Mouse (Mus musculus) gastrocnemius, postnatal 25 days (tissue): ENCODE data around the gene Hexb. TPM values are rescaled to one million over a fixed set of nuclear protein-coding genes. Genes with fewer than 3 reads are reported as not detected.

Experiments
- DNase-seq: peaks from one replicate; pipeline ENCODE4 v3.0.0; 2022
- long read RNA-seq, 2 experiments: library from polyadenylated mRNA; stranded (forward); transcript quantifications; one replicate each; pipeline ENCODE4 v2.0.0; 2021
- total RNA-seq, 2 experiments: library from RNA; stranded (reverse); gene quantifications; 1 replicate in 1 of 2; 2 replicates in 1 of 2; pipeline ENCODE4 v1.2.3; 2021

Hexb gene
- 1 to 10 TPM; 8.0 to 8.2 TPM for total RNA-seq
- long read RNA-seq, experiment 1, transcript Hexb-201 (14 exons, 1,905 nt), result major isoform, 8 of 12 reads
- long read RNA-seq, experiment 1, partial matches to known transcripts, result 0 of 12 reads
- long read RNA-seq, experiment 1, other reads (novel, unspliced or antisense), result 4 of 12 reads
- long read RNA-seq, experiment 2, transcript Hexb-201 (14 exons, 1,905 nt), result major isoform, 11 of 12 reads
- long read RNA-seq, experiment 2, partial matches to known transcripts, result 1 of 12 reads
- long read RNA-seq, experiment 2, other reads (novel, unspliced or antisense), result 0 of 12 reads

GRCm38 (mm10) chr13:97197932-97198562 lies at the start of gene Hexb:
Hexb (minus strand) TSS chr13:97198357.
- DNase-seq, result peak; percentile 96

GRCm38 (mm10) chr13:97247754-97248153 lies 49.6 kb upstream of the Hexb start:
- DNase-seq, result no peak

- no peak for DNase-seq
These were observed 48.1 kb upstream of the Hexb start for GRCm38 (mm10) chr13:97246217-97246616.

- DNase-seq, result no peak
These were observed 47.0 kb upstream of the Hexb start for GRCm38 (mm10) chr13:97245157-97245556.

GRCm38 (mm10) chr13:97244712-97245105 lies 46.6 kb upstream of the Hexb start:
- DNase-seq, result peak; percentile 2

- DNase-seq, result peak; percentile 1
These were observed 46.0 kb upstream of the Hexb start for GRCm38 (mm10) chr13:97243962-97244711.

- DNase-seq, result peak; percentile 4
These were observed 44.6 kb upstream of the Hexb start for GRCm38 (mm10) chr13:97242716-97243115.

GRCm38 (mm10) chr13:97241787-97242280 lies 43.7 kb upstream of the Hexb start:
- DNase-seq, result no peak

GRCm38 (mm10) chr13:97240965-97241786 lies 43.0 kb upstream of the Hexb start, which contains the start of gene Enc1:
Enc1 (plus strand) TSS chr13:97241105.
- DNase-seq, result peak; percentile 91

GRCm38 (mm10) chr13:97240279-97240964 lies 42.3 kb upstream of the Hexb start:
- peak; percentile 81 for DNase-seq

GRCm38 (mm10) chr13:97239343-97240180 lies 41.4 kb upstream of the Hexb start:
- peak; percentile 42 for DNase-seq

GRCm38 (mm10) chr13:97238181-97238981 lies 40.2 kb upstream of the Hexb start:
- no peak for DNase-seq

GRCm38 (mm10) chr13:97237700-97238099 lies 39.5 kb upstream of the Hexb start:
- no peak for DNase-seq

- no peak for DNase-seq
These were observed 37.8 kb upstream of the Hexb start for GRCm38 (mm10) chr13:97235911-97236310.

- peak; percentile 49 for DNase-seq
These were observed 36.7 kb upstream of the Hexb start for GRCm38 (mm10) chr13:97234785-97235417.

GRCm38 (mm10) chr13:97233092-97233491 lies 34.9 kb upstream of the Hexb start:
- DNase-seq, result no peak

GRCm38 (mm10) chr13:97230101-97230500 lies 31.9 kb upstream of the Hexb start:
- no peak for DNase-seq

GRCm38 (mm10) chr13:97227795-97228194 lies 29.6 kb upstream of the Hexb start:
- DNase-seq, result no peak

GRCm38 (mm10) chr13:97225130-97225529 lies 27.0 kb upstream of the Hexb start:
- DNase-seq, result no peak
